Mouse (Mus musculus) frontal cortex, postnatal 10 days (tissue): ENCODE measurements around the gene Mok.

ENCODE experiments used
- DNase-seq, 2 experiments: peaks; one replicate each; pipeline ENCODE4 v3.0.0; 2022; ENCODE audit warnings: low spot score in 2 of 2, mixed read lengths in 1 of 2

Gene Mok

GRCm38 (mm10) chr12:110850010-110850928 is 9.5 kb upstream of the Mok start, which contains the start of gene Zfp839:
Gene Zfp839 (plus strand): TSS chr12:110850253.
- DNase-seq, result peak; percentile 77 to 84

- DNase-seq, result no peak
These were observed 5.5 kb upstream of the Mok start for GRCm38 (mm10) chr12:110846191-110846765.

- peak; percentile 67 to 79 for DNase-seq
These were observed 4.6 kb upstream of the Mok start for GRCm38 (mm10) chr12:110845131-110845880.

GRCm38 (mm10) chr12:110844227-110845130 is 3.7 kb upstream of the Mok start:
- DNase-seq, result no peak

- DNase-seq, result peak; percentile 61 to 80
These were observed 2.7 kb upstream of the Mok start for GRCm38 (mm10) chr12:110843194-110844048.

GRCm38 (mm10) chr12:110841731-110842493 is 1.2 kb upstream of the Mok start:
- no peak for DNase-seq

- DNase-seq, result no peak
These were observed 2.9 kb downstream of the Mok start for GRCm38 (mm10) chr12:110837850-110838249.

GRCm38 (mm10) chr12:110837192-110837841 is 3.4 kb downstream of the Mok start:
- DNase-seq, result no peak

- no peak for DNase-seq
These were observed 4.0 kb downstream of the Mok start for GRCm38 (mm10) chr12:110836729-110837128.

- no peak for DNase-seq
These were observed 5.6 kb downstream of the Mok start for GRCm38 (mm10) chr12:110835182-110835581.

- DNase-seq, result no peak
These were observed 10.3 kb downstream of the Mok start for GRCm38 (mm10) chr12:110830293-110831024.

- DNase-seq, result no peak
These were observed 11.8 kb downstream of the Mok start for GRCm38 (mm10) chr12:110828908-110829307.

- no peak for DNase-seq
These were observed 18.4 kb downstream of the Mok start for GRCm38 (mm10) chr12:110822366-110822765.

GRCm38 (mm10) chr12:110821787-110822186 is 19.0 kb downstream of the Mok start:
- DNase-seq, result no peak

- no peak for DNase-seq
These were observed 21.4 kb downstream of the Mok start for GRCm38 (mm10) chr12:110819367-110819766.

- no peak for DNase-seq
These were observed 23.9 kb downstream of the Mok start for GRCm38 (mm10) chr12:110816833-110817232.

- no peak for DNase-seq
These were observed 25.8 kb downstream of the Mok start for GRCm38 (mm10) chr12:110814924-110815323.

- no peak for DNase-seq
These were observed 27.1 kb downstream of the Mok start for GRCm38 (mm10) chr12:110813624-110814023.
